Mouse (Mus musculus): ENCODE results near the gene Tsacc. TPM values are rescaled to one million over a fixed set of nuclear protein-coding genes. Genes with fewer than 3 reads are reported as not detected.

Gene Tsacc
- polyA plus RNA-seq (2015; fragmentation: Nextera tagmentation; extraction: Ambion mirVana): 9.1 and 9.3 TPM in 2 replicates

DNA sequence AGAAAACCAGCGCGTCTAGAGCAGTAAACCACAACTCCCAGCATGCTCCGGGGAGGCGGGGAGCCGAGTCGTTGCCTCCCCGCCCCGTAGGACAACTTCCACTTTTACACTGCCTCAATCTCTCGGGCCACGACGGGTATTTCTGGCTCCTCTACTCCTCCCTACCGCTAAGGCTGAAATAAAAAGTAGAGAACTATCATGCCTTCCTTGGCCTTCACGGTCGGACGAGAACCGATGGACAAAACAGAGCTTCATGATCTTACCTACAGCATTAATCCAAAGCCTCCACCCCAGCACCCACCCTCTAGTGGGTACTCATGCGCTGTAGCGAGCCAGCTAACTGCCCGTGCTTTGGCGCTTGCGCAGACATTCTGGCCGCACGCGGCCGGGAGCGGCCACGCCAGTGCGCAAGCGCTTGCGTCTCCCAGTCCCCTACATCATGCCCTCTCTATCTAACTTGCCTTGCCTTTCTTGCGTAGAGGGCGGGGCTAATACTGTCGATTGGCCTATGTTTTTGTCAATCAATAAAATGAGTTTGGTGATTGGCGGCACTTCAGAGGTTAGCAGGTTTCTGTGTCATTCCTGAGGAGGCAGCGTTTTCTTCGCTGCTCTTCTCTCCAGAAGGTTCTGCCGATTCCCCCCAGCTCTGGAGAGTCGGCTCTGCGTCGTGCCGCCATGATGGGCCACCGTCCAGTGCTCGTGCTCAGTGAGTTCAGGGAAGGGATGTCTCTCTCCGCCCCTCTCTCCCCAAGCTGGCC lies at the start of gene Tsacc, which contains the start of gene Cct3:
Gene Tsacc, minus strand, starts transcription at position 439 of the 758 bp plus-strand sequence.
Gene Cct3, plus strand, starts transcription at position 556 of the 758 bp plus-strand sequence.
- Histone ChIP-seq H3K4me2 (replicated peaks; ENCODE audit: low read depth) (peak within 1 kb of the TSS; percentile 62), H3K4me1 (replicated peaks; ENCODE audit: control insufficient read depth, insufficient read depth) (no peaks in the 10 kb centered on the region), H3K27me3 (ENCODE audit: control insufficient read depth, insufficient read depth, low read length) (no peaks in the 10 kb centered on the region), H3K4me3 (ENCODE audit: low read depth, low read length) (peak within 1 kb of the TSS; percentile 79), H3K9ac (ENCODE audit: low read length) (peak within 1 kb of the TSS; percentile 82), H3K27ac (replicated peaks) (peak within 1 kb of the TSS; percentile 93), H3K36me3 (ENCODE audit: control insufficient read depth, insufficient read depth, low read length) (peaks cover 7% of the 10 kb centered on the region), H3K9me3 (ENCODE audit: control insufficient read depth, low read length) (no peaks in the 10 kb centered on the region)
- under 1% methylated on average over 44 of the region's 44 CpGs for WGBS
- TF ChIP-seq EP300 (optimal IDR thresholded peaks at IDR 0.05): no peak
- peak; percentile 50 for TF ChIP-seq CTCF (IDR thresholded peaks at IDR 0.05; ENCODE audit: low read depth)
- DNase-seq (ENCODE audit: low spot score) (peak; percentile 95), ATAC-seq (ENCODE audit: low FRiP score, low TSS enrichment) (peak; percentile 99)

DNA sequence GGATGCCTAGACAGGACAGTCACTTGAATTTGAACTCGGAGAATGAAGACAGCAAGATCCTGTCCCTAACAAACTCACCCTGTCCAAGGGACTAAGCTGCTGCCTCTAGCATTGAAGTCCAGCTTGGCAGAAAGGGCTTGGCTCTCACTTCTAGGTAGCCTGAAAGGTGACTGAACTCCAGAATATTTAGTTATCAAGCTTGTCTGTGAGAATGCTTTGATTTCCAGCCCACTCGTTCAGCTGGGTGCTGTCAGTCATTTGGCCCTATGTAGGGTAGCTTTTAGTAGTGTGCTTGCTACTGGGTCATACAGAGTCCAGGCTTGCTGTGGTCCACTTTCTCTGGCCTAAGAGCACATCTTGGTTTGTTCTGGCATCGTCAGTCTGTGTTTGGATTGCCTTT lies 42.2 kb upstream of the Tsacc start:
- Histone ChIP-seq H3K9ac (ENCODE audit: low read length) (no peak overlapping the region), H3K9me3 (ENCODE audit: control insufficient read depth, low read length) (no peaks in the 10 kb centered on the region), H3K4me2 (replicated peaks; ENCODE audit: low read depth) (no peak overlapping the region), H3K27ac (replicated peaks) (no peak overlapping the region), H3K36me3 (ENCODE audit: control insufficient read depth, insufficient read depth, low read length) (peaks cover 18% of the 10 kb centered on the region), H3K27me3 (ENCODE audit: control insufficient read depth, insufficient read depth, low read length) (no peaks in the 10 kb centered on the region), H3K4me3 (ENCODE audit: low read depth, low read length) (no peak overlapping the region), H3K4me1 (replicated peaks; ENCODE audit: control insufficient read depth, insufficient read depth) (peaks cover 3% of the 10 kb centered on the region; the same call in 1 of the 2 replicates)
- DNase-seq (ENCODE audit: low spot score) (no peak), ATAC-seq (ENCODE audit: low FRiP score, low TSS enrichment) (no peak)
- TF ChIP-seq CTCF (IDR thresholded peaks at IDR 0.05; ENCODE audit: low read depth) (no peak), EP300 (optimal IDR thresholded peaks at IDR 0.05) (no peak)
- WGBS: 58% methylated on average over 3 of the region's 3 CpGs

DNA sequence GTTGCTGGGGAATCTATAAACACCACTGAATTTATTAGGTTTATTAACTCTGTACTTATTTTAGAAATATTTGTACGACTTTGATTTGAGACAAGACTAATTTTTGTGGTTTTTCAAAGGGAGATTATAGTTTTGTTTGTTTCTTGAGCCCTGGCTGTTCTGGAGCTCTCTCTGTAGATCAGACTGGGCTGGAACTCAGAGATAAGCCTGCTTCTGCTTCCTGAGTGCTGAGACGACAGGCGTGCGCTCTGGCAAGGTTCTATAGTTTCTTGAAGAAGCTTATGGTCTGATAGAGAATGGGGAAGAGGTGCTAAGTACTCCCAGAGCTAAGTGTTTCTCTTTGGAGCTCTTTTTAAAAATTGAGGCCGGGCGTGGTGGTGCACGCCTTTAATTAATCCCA lies 41.5 kb upstream of the Tsacc start:
- H3K27ac ChIP-seq (replicated peaks): no peak overlapping the region
- DNase-seq (ENCODE audit: low spot score) (no peak), ATAC-seq (ENCODE audit: low FRiP score, low TSS enrichment) (no peak)
- H3K27me3 ChIP-seq (ENCODE audit: control insufficient read depth, insufficient read depth, low read length): no peaks in the 10 kb centered on the region
- no peak overlapping the region for H3K9ac ChIP-seq (ENCODE audit: low read length)
- no peak for TF ChIP-seq CTCF (IDR thresholded peaks at IDR 0.05; ENCODE audit: low read depth)
- TF ChIP-seq EP300 (optimal IDR thresholded peaks at IDR 0.05): no peak
- H3K4me3 ChIP-seq (ENCODE audit: low read depth, low read length): no peak overlapping the region
- peaks cover 11% of the 10 kb centered on the region for H3K36me3 ChIP-seq (ENCODE audit: control insufficient read depth, insufficient read depth, low read length)
- 86% methylated on average over 7 of the region's 7 CpGs for WGBS
- H3K4me1 ChIP-seq (replicated peaks; ENCODE audit: control insufficient read depth, insufficient read depth): peaks cover 3% of the 10 kb centered on the region; the same call in 1 of the 2 replicates
- no peaks in the 10 kb centered on the region for H3K9me3 ChIP-seq (ENCODE audit: control insufficient read depth, low read length)
- no peak overlapping the region for H3K4me2 ChIP-seq (replicated peaks; ENCODE audit: low read depth)

DNA sequence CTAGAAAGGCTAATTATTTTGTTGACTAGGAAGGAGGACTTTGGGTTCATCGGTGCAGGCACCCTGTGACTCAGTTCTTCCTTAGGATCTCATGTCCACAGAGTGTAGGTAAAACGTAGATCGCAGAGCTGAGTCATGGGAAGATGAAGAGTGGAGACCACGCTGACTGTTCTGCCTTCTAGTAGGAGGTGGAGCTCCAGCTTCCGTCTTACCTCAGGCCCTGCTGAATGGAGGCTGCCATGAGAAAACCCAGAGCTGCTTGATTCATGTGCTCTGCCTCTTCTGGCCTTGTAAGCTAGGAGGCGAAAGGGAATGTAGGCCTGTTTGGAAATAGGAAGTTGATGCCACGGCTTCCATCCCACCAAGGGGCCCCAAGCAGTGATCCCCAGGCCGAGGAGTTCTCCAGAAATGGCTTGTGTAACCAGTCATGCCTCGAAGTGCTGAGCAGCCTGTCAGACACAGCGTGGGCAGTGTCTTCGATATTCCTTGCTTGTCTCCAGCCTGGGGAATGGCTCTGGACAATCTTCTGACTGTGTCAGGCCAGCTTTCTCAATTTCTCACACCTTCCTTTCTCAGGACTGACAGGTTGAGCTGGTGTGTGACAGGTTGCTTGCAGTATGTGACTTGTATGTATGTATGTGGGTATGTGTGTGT lies 40.7 kb upstream of the Tsacc start:
- H3K9me3 ChIP-seq (ENCODE audit: control insufficient read depth, low read length): no peaks in the 10 kb centered on the region
- no peak for TF ChIP-seq EP300 (optimal IDR thresholded peaks at IDR 0.05)
- no peak for TF ChIP-seq CTCF (IDR thresholded peaks at IDR 0.05; ENCODE audit: low read depth)
- WGBS: 48% methylated on average over 11 of the region's 11 CpGs
- no peak overlapping the region for H3K4me3 ChIP-seq (ENCODE audit: low read depth, low read length)
- peaks cover 3% of the 10 kb centered on the region for H3K36me3 ChIP-seq (ENCODE audit: control insufficient read depth, insufficient read depth, low read length)
- H3K27ac ChIP-seq (replicated peaks): peak overlapping the region; percentile 76
- ATAC-seq (ENCODE audit: low FRiP score, low TSS enrichment) (no peak), DNase-seq (ENCODE audit: low spot score) (peak; percentile 33)
- H3K27me3 ChIP-seq (ENCODE audit: control insufficient read depth, insufficient read depth, low read length): no peaks in the 10 kb centered on the region
- peak overlapping the region; percentile 31 for H3K4me2 ChIP-seq (replicated peaks; ENCODE audit: low read depth)
- H3K4me1 ChIP-seq (replicated peaks; ENCODE audit: control insufficient read depth, insufficient read depth): peaks cover 3% of the 10 kb centered on the region; the same call in 1 of the 2 replicates
- 0 out of 2 replicates have a peak overlapping the region, but pooled peaks have one; percentile 28 for H3K9ac ChIP-seq (ENCODE audit: low read length)

DNA sequence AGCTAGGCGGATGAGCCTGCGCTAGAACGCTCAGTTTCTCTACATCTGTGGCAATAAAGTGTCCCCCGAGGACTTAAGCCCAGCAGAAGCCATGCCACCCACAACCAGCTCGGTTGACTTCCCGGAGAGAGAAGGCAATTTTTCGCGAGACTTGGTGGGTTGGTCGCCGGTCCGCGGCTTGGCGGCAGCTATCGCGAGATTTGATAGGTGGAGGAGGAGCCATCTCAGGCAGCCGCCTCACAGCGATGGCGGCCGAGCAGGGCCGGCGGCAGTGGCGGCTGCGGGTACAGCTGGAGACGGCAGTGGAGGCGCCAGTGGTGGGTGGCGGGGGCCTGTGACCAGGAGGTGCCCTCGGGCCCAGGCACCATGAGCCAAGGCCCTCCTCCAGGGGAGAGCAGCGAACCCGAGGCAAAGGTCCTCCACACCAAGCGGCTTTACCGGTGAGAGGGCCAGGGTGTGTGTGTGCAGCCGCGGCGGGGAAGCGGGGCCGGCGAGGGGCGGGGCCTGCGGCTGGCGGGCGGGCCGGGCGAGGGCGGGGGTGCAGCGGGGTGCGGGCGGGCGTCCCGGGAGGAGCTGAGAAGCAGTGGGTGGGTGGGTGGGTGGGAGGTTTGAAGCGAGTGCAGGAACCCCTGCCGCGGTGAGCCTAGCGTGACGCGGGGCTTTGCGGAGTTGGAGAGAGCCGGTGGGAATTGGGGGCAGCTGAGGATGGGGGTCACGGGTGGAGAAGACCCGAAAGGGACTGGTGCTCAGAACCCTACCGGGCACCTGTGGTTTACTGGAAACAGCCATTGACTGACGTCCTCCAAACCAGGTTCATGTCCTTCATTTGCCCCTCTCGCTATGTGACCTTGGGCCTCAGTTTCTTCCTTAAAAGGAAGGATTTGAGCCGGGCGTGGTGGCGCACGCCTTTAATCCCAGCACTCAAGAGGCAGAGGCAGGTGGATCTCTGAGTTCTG lies 39.5 kb upstream of the Tsacc start, which contains the start of the genes Tmem79 and Smg5:
Gene Tmem79, minus strand, starts transcription at position 91 of the 956 bp plus-strand sequence.
Gene Smg5, plus strand, starts transcription at position 203 of the 956 bp plus-strand sequence.
- Histone ChIP-seq H3K9me3 (ENCODE audit: control insufficient read depth, low read length) (no peaks in the 10 kb centered on the region), H3K27me3 (ENCODE audit: control insufficient read depth, insufficient read depth, low read length) (no peaks in the 10 kb centered on the region), H3K4me2 (replicated peaks; ENCODE audit: low read depth) (peak within 1 kb of the TSS; percentile 73), H3K9ac (ENCODE audit: low read length) (peak within 1 kb of the TSS; percentile 90), H3K27ac (replicated peaks) (peak within 1 kb of the TSS; percentile 95), H3K4me1 (replicated peaks; ENCODE audit: control insufficient read depth, insufficient read depth) (peaks cover 3% of the 10 kb centered on the region; the same call in 1 of the 2 replicates), H3K36me3 (ENCODE audit: control insufficient read depth, insufficient read depth, low read length) (peaks cover 3% of the 10 kb centered on the region; the same call in 1 of the 2 replicates), H3K4me3 (ENCODE audit: low read depth, low read length) (peak within 1 kb of the TSS; percentile 81)
- peak; percentile 96 for DNase-seq (ENCODE audit: low spot score)
- 1% methylated on average over 47 of the region's 66 CpGs for whole genome bisulfite sequencing
- peak; percentile 89 for ATAC-seq (ENCODE audit: low FRiP score, low TSS enrichment)
- no peak for TF ChIP-seq CTCF (IDR thresholded peaks at IDR 0.05; ENCODE audit: low read depth)
- peak; percentile 99 for TF ChIP-seq EP300 (optimal IDR thresholded peaks at IDR 0.05)

Measured in stomach, postnatal 0 days (tissue).